Mouse (Mus musculus): ENCODE results near the gene Krtap14. TPM values are rescaled to one million over a fixed set of nuclear protein-coding genes. Genes with fewer than 3 reads are reported as not detected.

Krtap14 gene
- polyA plus RNA-seq, 1 experiment from 2014 or later: not detected

GRCm38 (mm10) chr16:88786786-88787185 is 39.2 kb downstream of the Krtap14 start:
- ATAC-seq: no peak
- CTCF ChIA-PET: no interaction called here
- H3K27me3 ChIP-seq: peaks cover 4% of the 10 kb centered on the region
- in situ Hi-C loops (cut with MboI; ENCODE audit: low pct_unique_long_range_greater_than_20kb): no loop called here
- TF ChIP-seq CTCF (IDR thresholded peaks at IDR 0.05): no peak
- no peak for DNase-seq (ENCODE audit: low read depth, low spot score)
- POLR2A ChIA-PET: no interaction called here

- ATAC-seq (no peak), DNase-seq (ENCODE audit: low read depth, low spot score) (no peak)
- TF ChIP-seq CTCF (IDR thresholded peaks at IDR 0.05): no peak
- in situ Hi-C loops (cut with MboI; ENCODE audit: low pct_unique_long_range_greater_than_20kb): no loop called here
- no peaks in the 10 kb centered on the region for H3K27me3 ChIP-seq
- ChIA-PET CTCF (no interaction called here), POLR2A (no interaction called here)
Measured at GRCm38 (mm10) chr16:88777596-88777995, 48.3 kb downstream of the Krtap14 start, which contains the start of gene Gm5965. Gene Gm5965 (plus strand): TSS chr16:88777896.

GRCm38 (mm10) chr16:88774106-88774505 is 51.8 kb downstream of the Krtap14 start, which contains the start of gene 2310057N15Rik:
Gene 2310057N15Rik (minus strand): TSS chr16:88774206.
- POLR2A ChIA-PET: no interaction called here
- in situ Hi-C loops (cut with MboI; ENCODE audit: low pct_unique_long_range_greater_than_20kb): no loop called here
- no peak for DNase-seq (ENCODE audit: low read depth, low spot score)
- H3K27me3 ChIP-seq: no peaks in the 10 kb centered on the region
- ATAC-seq: no peak
- CTCF ChIA-PET: no interaction called here
- TF ChIP-seq CTCF (IDR thresholded peaks at IDR 0.05): no peak

Other genes starting within 250 kb of the Krtap14 start
- gene Krtap24-1, start 213.9 kb downstream of the Krtap14 start, polyA plus RNA-seq (2021): not detected
- gene 2310079G19Rik, start 198.5 kb downstream of the Krtap14 start, polyA plus RNA-seq (2021): not detected
- not detected for gene Krtap26-1, start 178.3 kb downstream of the Krtap14 start, polyA plus RNA-seq (2021)
- not detected for gene Krtap27-1, start 154.5 kb downstream of the Krtap14 start, polyA plus RNA-seq (2021)
- not detected for gene 2310061N02Rik, start 118.2 kb downstream of the Krtap14 start, polyA plus RNA-seq (2021)
- not detected for gene Krtap13-1, start 97.3 kb downstream of the Krtap14 start, polyA plus RNA-seq (2021)
- gene Krtap13, start 74.5 kb downstream of the Krtap14 start, polyA plus RNA-seq (2021): not detected
- gene 2310034C09Rik, start 67.3 kb downstream of the Krtap14 start, polyA plus RNA-seq (2021): not detected
- gene 2310057N15Rik, start 51.9 kb downstream of the Krtap14 start, polyA plus RNA-seq (2021): not detected
- gene Gm5965, start 48.2 kb downstream of the Krtap14 start, polyA plus RNA-seq (2021): not detected
- not detected for gene Gm20741, start 13.9 kb downstream of the Krtap14 start, polyA plus RNA-seq (2021)
- not detected for gene Krtap15, start 5.9 kb downstream of the Krtap14 start, polyA plus RNA-seq (2021)
- gene Krtap19-1, start 43.3 kb upstream of the Krtap14 start, polyA plus RNA-seq (2021): not detected
- gene Krtap19-2, start 48.1 kb upstream of the Krtap14 start, polyA plus RNA-seq (2021): not detected
- gene Krtap19-3, start 51.9 kb upstream of the Krtap14 start, polyA plus RNA-seq (2021): not detected
- not detected for gene Krtap19-4, start 58.9 kb upstream of the Krtap14 start, polyA plus RNA-seq (2021)
- not detected for gene Krtap19-5, start 70.3 kb upstream of the Krtap14 start, polyA plus RNA-seq (2021)
- gene Krtap19-9b, start 106.1 kb upstream of the Krtap14 start, polyA plus RNA-seq (2021): not detected
- not detected for gene Krtap16-3, start 136.7 kb upstream of the Krtap14 start, polyA plus RNA-seq (2021)
- not detected for gene Krtap22-2, start 184.6 kb upstream of the Krtap14 start, polyA plus RNA-seq (2021)
- not detected for gene Gm10229, start 189.1 kb upstream of the Krtap14 start, polyA plus RNA-seq (2021)
- not detected for gene Krtap6-1, start 205.6 kb upstream of the Krtap14 start, polyA plus RNA-seq (2021)
- gene Gm10228, start 215.3 kb upstream of the Krtap14 start, polyA plus RNA-seq (2021): not detected
- gene Krtap6-5, start 221.7 kb upstream of the Krtap14 start, polyA plus RNA-seq (2021): not detected
- gene 1110025L11Rik, start 237.9 kb upstream of the Krtap14 start, polyA plus RNA-seq (2021): not detected